Mouse (Mus musculus): ENCODE results near the gene Mecom.

DNA sequence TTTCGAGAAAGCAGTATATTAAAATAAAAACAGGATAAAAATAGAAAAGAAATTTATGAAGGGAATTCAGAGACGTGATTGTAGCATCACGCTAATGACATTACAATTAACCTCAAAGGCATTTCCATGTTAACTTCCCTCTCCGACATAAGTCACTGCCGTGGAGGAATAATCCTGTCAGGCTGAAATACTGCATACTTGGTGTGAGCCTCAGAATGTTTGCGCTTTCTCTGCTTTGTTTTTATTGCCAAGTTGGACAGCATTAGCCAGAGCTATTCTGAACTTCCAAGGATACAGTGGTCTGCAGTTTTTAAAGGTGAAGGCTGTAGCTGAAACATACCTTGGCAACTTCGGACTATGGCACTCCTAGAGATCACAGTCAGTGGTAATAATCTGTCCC lies 455.3 kb downstream of the Mecom start:
- TF ChIP-seq POLR2A (IDR thresholded peaks at IDR 0.05; ENCODE audit: borderline replicate concordance, insufficient read depth, low read length): no peak
- no peak for TF ChIP-seq CTCF (IDR thresholded peaks at IDR 0.05; ENCODE audit: borderline replicate concordance, insufficient read depth, low read depth, low read length)
